Mouse (Mus musculus): ENCODE data around the gene Hba-a2.
"Not testable (repeated sequence)": the region's sequence is repeated elsewhere in the genome, so short reads cannot be mapped to it uniquely, and the experiment has no call there.

Gene Hba-a2

GRCm38 (mm10) chr11:32296203-32296602 lies at the start of gene Hba-a2:
Gene Hba-a2, plus strand, starts transcription at chr11:32296489.
- not testable (repeated sequence) for DNase-seq (ENCODE audit: low read depth, low spot score)

GRCm38 (mm10) chr11:32247068-32247467 lies 49.2 kb upstream of the Hba-a2 start:
- DNase-seq (ENCODE audit: low read depth, low spot score) = no peak

DNA sequence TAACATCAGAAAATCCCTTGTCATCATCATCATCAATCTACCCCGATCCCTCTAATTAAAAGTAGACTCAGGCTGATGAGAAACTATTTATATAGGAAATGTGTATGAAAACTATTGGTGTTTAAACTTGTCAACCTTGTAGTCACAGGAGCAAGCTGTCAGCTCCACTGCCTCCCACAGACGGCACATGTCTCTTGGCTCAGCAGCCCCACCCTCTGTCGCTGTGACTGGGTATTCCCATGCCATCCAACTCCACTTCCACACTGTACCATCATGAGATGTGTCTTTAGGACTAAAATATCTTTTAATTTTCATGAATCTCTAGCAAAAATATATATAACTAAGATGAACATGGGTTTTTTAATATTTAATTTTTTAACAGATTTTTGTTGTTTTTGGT lies 47.9 kb upstream of the Hba-a2 start:
- DNase-seq (ENCODE audit: low read depth, low spot score) = peak; percentile 60

- peak; percentile 81 for DNase-seq (ENCODE audit: low read depth, low spot score)
These were observed 45.2 kb upstream of the Hba-a2 start for GRCm38 (mm10) chr11:32250880-32251763.

DNA sequence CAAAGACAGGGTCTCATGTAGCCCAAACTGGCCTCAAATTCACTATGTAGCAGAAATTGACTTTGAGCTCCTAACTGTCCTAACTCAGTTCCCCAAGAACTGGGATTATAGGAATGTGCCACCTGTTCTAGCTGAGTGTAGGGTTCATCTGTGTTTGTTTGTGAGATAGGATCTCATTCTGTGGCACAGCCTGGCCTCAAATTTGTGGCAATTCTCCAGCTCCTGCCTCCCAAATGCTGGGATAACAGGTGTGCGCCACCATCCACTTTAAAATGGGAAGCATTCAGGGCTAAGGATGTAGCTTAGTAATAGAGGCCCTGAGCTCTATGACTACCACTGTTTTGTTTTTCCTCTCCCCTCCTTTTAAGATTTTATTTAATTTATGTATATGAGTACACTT lies 43.2 kb upstream of the Hba-a2 start:
- peak; percentile 57 for DNase-seq (ENCODE audit: low read depth, low spot score)

GRCm38 (mm10) chr11:32256146-32256545 lies 40.1 kb upstream of the Hba-a2 start:
- DNase-seq (ENCODE audit: low read depth, low spot score) = no peak

- no peak for DNase-seq (ENCODE audit: low read depth, low spot score)
These were observed 39.7 kb upstream of the Hba-a2 start for GRCm38 (mm10) chr11:32256566-32256965.

GRCm38 (mm10) chr11:32262674-32263415 lies 33.4 kb upstream of the Hba-a2 start:
- no peak for DNase-seq (ENCODE audit: low read depth, low spot score)

GRCm38 (mm10) chr11:32265117-32265738 lies 31.1 kb upstream of the Hba-a2 start:
- DNase-seq (ENCODE audit: low read depth, low spot score) = no peak

- no peak for DNase-seq (ENCODE audit: low read depth, low spot score)
These were observed 30.1 kb upstream of the Hba-a2 start for GRCm38 (mm10) chr11:32266194-32266593.

GRCm38 (mm10) chr11:32266776-32267175 lies 29.5 kb upstream of the Hba-a2 start:
- DNase-seq (ENCODE audit: low read depth, low spot score) = peak; percentile 14

DNA sequence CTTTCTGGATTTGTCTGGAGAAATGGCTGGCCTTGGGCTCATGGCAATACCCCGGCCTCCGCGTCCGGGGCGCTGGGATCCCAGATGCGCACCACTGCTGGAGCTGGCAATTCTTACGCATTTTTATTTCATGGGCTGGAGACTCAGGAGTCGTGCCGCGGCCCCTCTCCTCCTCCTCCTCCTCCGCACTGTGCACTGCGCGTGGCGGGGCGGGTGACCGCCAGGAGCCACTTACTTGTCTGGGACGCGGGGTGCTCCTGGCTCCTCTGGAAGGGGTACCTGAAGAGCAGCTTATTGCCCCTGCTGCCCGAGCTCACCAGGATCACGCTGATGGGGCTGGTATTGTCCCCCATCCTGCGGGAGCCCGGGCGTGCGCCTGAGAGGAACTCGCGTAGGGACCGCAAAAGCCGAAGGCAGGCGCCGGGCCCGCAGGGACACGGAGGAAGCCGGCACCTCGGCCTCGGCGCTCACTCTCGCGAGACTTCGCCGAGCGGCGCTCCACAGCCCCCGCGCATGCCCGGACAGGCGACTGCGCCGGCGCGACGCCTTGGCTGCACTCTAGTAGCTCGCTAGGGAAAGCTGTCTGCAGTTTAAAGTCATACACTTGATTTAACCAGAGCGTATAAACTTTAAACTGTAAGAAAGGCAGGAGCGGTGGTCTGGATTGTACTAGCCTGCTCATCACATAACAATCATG lies 29.0 kb upstream of the Hba-a2 start, which contains the start of gene Nprl3:
Gene Nprl3 (minus strand): TSS at position 520 of the 697 bp plus-strand sequence.
- peak; percentile 97 for DNase-seq (ENCODE audit: low read depth, low spot score)

- DNase-seq (ENCODE audit: low read depth, low spot score) = no peak
These were observed 28.3 kb upstream of the Hba-a2 start for GRCm38 (mm10) chr11:32267964-32268363.

GRCm38 (mm10) chr11:32268952-32269351 lies 27.3 kb upstream of the Hba-a2 start:
- DNase-seq (ENCODE audit: low read depth, low spot score) = no peak

DNA sequence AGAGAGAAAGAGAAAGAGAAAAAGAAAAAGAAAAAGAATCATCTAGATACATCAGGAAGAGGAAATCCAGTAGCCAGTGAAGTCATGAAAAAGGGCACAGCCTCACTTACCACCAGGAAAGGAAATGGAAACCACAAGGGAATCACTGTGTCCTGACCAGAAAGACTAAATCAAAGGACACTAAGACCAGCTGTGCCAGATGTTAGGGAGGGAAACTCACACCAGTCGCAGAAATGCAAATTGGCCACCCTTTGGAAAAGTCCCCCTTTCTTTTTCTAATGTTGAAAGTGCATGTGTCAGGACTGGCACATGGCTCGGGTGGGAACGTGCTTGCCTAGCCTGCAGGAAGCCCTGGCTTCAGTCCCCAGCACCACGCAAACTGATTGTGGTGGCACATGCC lies 25.1 kb upstream of the Hba-a2 start:
- no peak for DNase-seq (ENCODE audit: low read depth, low spot score)

DNA sequence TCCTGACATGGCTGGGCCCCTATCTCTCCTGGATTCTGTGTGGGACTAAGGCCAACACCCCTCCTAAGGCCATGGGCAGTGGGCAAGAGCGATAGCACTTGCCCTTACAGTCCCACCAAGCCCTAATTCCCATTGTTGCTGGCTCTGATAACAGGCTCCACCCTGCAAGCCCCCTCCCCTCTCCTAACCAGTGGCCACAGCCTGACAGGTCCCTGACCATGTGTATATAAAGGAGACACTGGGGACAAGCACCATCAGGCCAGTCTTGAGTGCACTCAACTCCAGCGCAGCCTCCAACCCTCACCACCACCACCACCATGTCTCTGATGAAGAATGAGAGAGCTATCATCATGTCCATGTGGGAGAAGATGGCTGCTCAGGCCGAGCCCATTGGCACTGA lies 19.9 kb upstream of the Hba-a2 start, which contains the start of gene Hba-x:
Gene Hba-x (plus strand): TSS at position 54 of the 400 bp plus-strand sequence.
- no peak for DNase-seq (ENCODE audit: low read depth, low spot score)

- DNase-seq (ENCODE audit: low read depth, low spot score) = no peak
These were observed 18.4 kb upstream of the Hba-a2 start for GRCm38 (mm10) chr11:32277736-32278457.

- DNase-seq (ENCODE audit: low read depth, low spot score) = no peak
These were observed 17.8 kb upstream of the Hba-a2 start for GRCm38 (mm10) chr11:32278458-32278957.

DNA sequence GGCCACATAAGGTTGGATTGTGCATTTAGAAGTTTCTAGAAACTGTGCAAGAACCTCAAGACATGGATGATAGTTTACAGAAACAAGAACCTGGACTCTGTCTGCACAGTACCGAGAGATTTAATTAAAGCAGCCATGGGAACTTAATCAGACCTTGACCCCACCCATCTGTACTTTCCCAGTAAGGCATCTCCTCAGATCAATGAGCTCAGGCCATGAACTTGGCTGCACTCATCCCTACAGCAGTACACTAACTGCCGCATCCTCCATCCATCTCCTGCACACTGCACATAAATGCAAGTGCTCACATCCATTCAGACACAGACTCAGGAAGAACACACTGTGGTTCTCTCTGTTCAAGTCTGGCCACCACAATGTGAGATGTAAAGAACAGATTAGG lies 15.6 kb upstream of the Hba-a2 start:
- no peak for DNase-seq (ENCODE audit: low read depth, low spot score)

GRCm38 (mm10) chr11:32281416-32282144 lies 14.7 kb upstream of the Hba-a2 start:
- DNase-seq (ENCODE audit: low read depth, low spot score) = no peak
